Mouse (Mus musculus): ENCODE measurements around the gene Trmt1l.

DNA sequence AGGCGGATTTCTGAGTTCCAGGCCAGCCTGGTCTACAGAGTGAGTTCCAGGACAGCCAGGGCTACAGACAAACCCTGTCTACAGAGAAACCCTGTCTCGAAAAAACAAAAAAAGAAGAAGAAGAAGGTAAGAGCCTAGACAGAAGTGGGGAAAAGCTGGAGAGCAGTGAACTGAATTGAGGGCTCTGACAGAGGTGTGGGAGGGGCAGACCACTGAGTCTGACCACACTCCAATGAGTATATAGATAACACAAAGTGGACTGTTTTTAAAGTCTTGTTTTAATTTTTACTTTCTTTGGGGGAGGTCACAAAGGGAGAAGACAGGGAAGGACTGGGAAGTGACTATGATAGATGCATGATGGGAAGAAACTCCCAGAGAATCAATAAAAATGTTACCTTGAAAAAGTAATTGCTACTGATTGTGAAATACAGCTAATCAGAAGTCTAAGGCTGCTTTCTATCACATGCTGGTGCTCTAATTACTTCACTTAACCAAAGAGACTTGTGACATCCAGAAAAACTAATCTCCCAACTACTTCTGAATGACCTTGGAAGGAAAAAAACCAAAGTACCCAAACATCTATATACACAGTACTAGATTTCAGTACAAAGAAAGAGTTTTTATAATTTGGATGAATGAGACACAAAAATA lies 67.4 kb downstream of the Trmt1l start:
- no peak for TF ChIP-seq UBTF (IDR thresholded peaks at IDR 0.05; ENCODE audit: borderline replicate concordance, insufficient read depth, low read depth, low read length)
- TF ChIP-seq MAX (IDR thresholded peaks at IDR 0.05; ENCODE audit: low read length): no peak
- TF ChIP-seq EP300 (IDR thresholded peaks at IDR 0.05; ENCODE audit: low read depth in 1 of 2, low read length in 2 of 2): no peak
- no peak for TF ChIP-seq JUND (IDR thresholded peaks at IDR 0.05; ENCODE audit: low read depth, low read length)

Measured in MEL (cell line).